Mouse (Mus musculus) ovary, postnatal 10 days (tissue): ENCODE results near the gene Ttc39b.
A peak's percentile ranks its signal among the peaks of the same experiment; 100 is the strongest.

Experiments used
- DNase-seq: peaks from one replicate; pipeline ENCODE4 v3.0.0; 2022; ENCODE audit warnings: low spot score

Gene Ttc39b

GRCm38 (mm10) chr4:83323910-83324684 lies at the start of gene Ttc39b:
Ttc39b (minus strand) TSS chr4:83324255.
- peak; percentile 98 for DNase-seq

GRCm38 (mm10) chr4:83373381-83373780 lies 49.3 kb upstream of the Ttc39b start:
- DNase-seq: no peak

DNA sequence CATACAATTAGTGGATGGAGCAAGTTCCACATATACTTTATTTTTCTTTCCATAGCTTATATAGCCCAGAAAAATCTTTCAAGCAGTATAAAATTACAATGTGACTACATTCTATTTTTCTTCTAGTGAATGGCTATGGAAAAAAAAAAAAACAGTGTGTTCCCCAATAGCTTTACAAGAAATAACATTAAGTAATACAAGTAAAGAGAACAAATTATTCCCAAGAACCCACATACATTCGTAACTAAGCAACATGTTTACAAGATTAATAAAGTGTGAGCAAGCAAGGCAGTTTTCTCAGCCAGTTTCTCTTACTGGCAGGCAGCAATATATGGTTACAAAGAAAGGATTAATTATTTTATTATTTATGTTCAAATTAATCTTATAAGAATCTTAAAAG lies 33.7 kb upstream of the Ttc39b start:
- DNase-seq: no peak

- DNase-seq: no peak
Observed at GRCm38 (mm10) chr4:83354786-83355185, 30.7 kb upstream of the Ttc39b start.

DNA sequence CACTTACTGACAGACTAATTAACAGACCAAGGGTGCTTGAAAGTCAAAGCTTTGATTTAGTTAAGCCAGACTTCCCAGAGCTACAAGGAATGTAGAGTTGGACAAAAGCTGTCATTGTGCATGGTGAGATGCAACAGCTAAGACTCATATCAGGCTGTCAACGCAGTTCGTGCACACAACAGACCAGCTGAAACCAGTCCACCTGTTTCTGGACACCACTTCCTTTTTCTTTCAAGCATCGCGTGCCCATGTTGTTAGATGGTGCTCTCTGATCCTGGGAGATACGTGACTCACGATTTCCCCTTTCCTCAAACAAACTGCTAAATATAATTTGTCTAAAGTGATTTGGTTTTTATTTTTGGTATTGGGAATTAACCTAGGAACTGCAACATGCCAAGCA lies 29.9 kb upstream of the Ttc39b start:
- no peak for DNase-seq

DNA sequence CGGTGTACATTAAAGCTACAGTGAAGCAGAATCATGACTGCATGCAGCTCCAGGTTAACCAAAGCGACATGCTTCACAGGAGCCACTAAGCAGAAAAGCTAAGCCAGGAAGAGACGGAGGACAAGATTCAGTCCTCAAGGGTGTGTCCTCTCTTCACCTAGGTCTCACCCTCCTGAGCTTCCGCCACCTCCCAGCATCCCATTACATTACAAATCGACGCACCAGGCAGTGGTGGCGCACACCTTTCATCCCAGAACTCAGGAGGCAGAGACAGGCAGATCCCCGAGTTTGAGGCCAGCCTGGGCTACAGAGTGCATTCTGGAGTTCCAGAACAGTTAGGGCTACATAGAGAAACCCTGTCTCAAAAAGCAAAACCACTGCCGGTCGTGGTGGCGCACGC lies 29.2 kb upstream of the Ttc39b start:
- no peak for DNase-seq

GRCm38 (mm10) chr4:83350719-83351118 lies 26.7 kb upstream of the Ttc39b start:
- peak; percentile 52 for DNase-seq

DNA sequence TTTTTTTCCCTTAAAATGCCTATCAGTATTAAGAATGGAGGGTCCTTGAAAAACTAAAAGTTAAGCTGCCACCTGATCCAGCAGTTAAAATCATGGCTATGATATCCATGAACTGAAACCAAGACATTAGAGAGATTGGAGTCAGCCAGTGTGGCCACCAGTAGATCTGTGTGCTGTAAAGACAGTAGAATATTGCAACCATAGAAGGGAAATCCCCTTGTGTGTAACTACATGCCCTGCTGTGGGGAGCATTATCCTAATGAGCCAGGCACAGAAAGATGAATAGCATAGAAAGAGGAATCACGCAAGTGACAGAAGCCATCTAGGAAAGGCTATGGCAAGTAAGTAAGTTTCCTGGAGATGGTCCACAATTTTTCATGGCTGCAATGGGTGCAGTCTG lies 24.9 kb upstream of the Ttc39b start:
- no peak for DNase-seq

DNA sequence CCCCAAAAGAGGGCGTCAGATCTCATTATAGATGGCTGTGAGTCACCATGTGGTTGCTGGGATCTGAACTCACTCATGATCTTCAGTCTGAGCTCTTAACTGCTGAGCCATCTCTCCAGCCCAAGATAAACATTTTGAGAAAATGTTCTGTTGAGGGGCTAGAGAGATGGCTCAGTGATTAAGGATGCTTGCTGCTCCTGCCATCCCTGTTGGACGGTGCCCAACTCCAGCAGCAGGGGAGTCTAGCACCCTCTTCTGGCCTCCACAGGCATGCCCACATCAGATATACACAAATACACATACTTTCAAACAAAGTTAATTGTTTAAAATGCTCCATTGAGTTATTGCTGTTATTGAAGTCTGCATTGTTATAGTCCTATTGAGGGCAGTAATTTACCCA lies 19.8 kb upstream of the Ttc39b start:
- no peak for DNase-seq

DNA sequence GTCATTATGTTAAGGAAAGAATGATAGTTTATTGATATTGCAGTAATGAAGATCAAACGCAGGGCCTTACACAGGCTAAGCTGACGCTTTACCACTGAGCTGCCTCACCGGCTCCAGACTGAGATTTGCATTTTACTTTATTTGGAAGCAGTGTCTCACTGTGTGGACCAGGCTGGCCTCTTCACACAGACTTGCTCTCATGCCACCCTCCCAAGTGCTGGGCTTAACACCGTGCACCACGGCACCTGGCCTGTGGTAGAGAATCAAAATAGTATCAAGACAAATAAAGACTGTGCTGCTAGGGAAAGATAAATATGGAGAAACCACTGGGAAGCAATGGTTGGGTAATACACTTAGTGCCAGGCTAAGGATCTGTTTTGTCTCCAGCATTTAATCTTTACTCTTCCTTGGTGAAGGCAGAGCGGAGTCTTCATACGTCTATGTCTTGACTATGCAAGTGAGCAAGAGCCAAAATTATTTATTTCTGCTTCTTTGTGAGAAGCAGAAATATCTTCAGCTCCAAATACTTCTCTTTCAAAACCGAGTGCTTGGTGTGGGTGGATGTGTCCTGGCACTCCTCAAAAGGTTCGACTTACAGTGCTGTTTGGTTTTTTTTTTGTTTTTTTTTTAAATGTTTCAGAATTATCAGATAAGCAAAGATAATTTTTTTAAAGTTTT lies 19.2 kb upstream of the Ttc39b start:
- no peak for DNase-seq

- DNase-seq: no peak
Observed at GRCm38 (mm10) chr4:83342268-83342970, 18.4 kb upstream of the Ttc39b start.

DNA sequence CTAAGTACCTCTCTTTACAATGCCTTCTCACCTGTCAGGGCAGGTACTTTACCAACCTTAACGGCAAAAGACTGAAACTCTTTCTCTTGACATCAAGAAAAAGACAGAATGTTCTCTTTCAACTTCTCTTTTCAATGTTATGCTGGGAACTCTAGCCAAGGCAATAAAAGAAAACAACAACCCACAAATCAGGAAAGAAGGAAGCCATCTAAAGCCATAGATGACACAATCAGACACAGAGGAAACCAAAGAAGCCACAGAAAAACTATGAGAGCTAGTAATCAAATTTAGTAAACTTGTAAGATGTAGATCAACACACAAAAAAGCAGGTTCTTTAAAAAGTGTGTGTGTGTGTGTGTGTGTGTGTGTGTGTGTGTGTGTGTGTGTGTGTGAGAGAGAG lies 15.3 kb upstream of the Ttc39b start:
- no peak for DNase-seq

DNA sequence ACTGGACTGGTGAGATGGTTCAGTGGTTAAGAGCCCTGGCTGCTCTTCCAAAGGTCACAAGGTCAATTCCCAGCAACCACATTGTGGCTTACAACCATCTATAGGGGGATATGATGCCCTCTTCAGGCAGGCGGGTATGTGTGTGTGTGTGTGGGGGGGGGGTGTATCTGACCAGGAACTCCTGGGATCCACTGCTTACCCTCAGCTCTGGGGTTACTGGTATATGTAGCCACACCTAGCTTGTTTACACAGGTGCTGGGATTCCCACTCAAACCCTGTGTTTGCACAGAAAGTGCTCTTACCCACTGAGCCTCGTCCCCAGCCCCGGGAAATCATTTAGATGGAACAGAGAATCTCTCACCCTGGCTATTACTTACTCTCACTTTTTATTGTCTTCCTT lies 13.7 kb upstream of the Ttc39b start:
- DNase-seq: no peak

DNA sequence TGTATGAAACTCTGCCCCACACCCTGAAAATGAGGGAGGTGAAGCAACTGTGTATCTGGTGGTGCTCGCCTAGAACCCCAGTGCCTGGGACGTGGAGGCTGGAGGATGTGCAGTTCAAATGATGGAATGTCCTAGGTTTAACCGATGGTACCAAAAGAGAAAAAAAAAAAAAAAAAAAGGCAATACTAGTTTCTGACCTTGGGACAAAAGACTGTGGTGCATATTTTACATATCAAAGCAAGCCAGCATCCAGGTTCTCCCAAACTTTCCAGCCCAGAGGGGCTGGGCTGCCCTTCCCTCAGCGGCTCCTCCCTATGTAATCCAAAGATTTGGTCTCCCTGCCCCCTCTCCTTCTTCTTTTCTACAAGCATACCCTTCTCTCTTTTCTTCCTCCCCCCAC lies 6.3 kb upstream of the Ttc39b start:
- no peak for DNase-seq

GRCm38 (mm10) chr4:83329615-83330014 lies 5.6 kb upstream of the Ttc39b start:
- no peak for DNase-seq

DNA sequence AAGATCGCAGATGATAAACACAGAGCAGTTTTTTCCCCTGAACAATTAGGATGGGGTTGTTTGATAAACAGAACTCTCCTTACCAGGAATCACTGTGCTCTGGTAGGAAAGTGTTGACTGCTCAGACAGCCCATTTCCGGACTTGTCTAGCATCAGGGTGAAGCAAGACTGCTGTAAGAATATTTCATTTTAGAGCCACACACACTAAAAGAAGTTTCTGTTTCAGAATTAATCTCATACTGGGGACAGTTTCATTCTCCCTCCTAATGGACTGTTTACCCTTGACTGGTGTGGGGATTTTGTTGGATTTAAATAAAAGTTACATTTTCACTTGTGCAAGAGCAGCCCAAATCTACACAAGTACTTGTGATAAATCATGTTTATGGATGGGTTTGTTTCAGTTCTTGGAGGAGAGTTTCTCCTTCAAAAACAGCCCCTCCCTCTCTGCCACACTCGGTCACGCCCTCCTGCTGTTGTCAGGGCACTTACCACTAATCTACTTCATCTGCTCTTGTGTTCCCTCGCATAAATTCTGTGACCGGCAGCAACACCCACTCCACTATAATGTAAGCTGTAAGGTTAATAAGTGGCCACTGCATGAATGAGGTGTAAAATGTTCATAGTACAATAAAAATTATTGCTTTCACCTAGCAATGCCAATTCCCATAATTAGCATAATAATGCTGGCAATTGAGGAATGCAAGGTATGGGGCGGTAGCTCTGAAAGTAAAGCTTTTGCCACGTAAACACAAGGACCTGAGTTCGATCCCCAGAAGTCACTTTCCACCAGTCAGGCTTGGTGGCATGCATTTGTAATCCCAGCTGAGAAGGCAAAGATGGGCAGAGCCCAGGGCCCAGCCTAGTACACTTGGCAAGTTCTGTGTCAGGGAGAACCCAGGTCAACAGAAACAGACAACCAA lies 4.2 kb upstream of the Ttc39b start:
- DNase-seq: no peak

- no peak for DNase-seq
Observed at GRCm38 (mm10) chr4:83327526-83327925, 3.5 kb upstream of the Ttc39b start.

- DNase-seq: no peak
Observed at GRCm38 (mm10) chr4:83325366-83325765, 1.3 kb upstream of the Ttc39b start.

DNA sequence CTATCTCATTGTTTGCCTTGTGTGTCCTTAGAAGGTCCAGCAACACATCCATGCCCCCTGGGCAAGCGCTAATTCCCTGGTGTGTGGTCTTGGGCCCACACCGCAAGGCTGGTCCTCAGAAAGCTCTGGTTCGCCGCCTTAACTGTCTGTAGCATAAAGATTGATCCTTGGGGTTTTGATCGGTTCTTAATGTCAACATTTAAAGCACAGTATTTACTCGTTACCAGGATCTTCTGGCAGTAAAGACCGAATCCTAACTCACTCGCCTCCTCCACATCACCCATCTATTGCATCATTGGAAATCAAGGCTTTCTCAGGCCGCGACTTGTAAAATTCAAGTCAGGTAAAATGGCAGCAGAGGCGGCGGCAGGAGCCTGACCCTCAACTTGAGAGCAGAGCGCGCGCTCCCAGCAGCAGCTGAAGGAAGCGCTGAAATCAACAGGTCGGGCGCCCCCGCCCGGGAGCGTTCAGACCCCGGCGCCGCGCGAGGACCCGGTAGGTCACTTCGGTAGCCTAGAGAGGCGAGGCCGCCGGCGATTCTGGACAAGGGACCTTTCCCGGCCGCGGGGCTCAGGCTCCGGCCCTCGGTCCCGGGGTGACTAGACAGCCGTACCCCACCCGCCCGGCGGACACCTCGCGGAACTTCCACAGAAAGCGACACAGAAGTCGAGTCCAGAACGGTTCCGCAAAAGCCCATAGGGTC lies 703 bp downstream of the Ttc39b start:
- DNase-seq: peak; percentile 70

DNA sequence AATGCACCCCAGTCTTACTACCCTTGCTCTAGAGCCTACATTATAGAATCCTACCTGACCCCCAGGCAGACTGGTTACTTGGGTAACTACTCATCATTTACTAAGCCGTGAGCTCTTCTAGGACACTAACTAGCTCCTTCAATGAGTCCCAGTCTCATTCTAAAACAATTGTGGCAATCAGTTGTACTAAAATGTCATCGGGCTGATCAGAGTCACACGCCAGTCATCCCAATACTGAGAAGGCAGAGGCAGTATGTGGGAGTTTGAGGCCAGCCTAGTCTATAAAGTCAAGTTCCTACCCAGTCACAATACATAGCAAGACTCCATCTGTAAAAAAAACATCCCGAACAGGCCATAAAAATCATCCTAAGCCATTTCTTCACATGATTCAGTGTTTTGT lies 4.3 kb downstream of the Ttc39b start:
- DNase-seq: no peak

GRCm38 (mm10) chr4:83318758-83319157 lies 5.3 kb downstream of the Ttc39b start:
- no peak for DNase-seq
